Mouse (Mus musculus) C2C12 (cell line): ENCODE results near the gene Pla2g6. TPM values are rescaled to one million over a fixed set of nuclear protein-coding genes. Genes with fewer than 3 reads are reported as not detected.
A peak's percentile ranks its signal among the peaks of the same experiment; 100 is the strongest.

Source experiments
- H3K27me3 ChIP-seq: one replicate; pipeline ENCODE4 v1.6.1; 2011; ENCODE audit not compliant: control insufficient read depth, insufficient read depth, insufficient read length
- H3K36me3 ChIP-seq: one replicate; pipeline ENCODE4 v1.6.1; 2011; ENCODE audit not compliant: control insufficient read depth, insufficient read depth
- H3K4me3 ChIP-seq: one replicate; pipeline ENCODE4 v1.5.1; 2011; ENCODE audit warnings: mild to moderate bottlenecking, control low read depth; ENCODE audit not compliant: poor library complexity, insufficient read depth, severe bottlenecking
- H3K79me2 ChIP-seq: one replicate; pipeline ENCODE4 v1.6.1; 2011; ENCODE audit not compliant: control insufficient read depth, insufficient read depth
- H3K79me3 ChIP-seq: one replicate; pipeline ENCODE4 v1.6.1; 2011; ENCODE audit warnings: low read depth, control low read depth
- H3ac ChIP-seq: one replicate; pipeline ENCODE3; 2011; ENCODE audit warnings: low read depth; ENCODE audit not compliant: control insufficient read depth, insufficient read length
- CEBPB ChIP-seq: IDR thresholded peaks from one replicate; pipeline ENCODE4 v1.6.1; 2011; ENCODE audit warnings: low read depth, mild to moderate bottlenecking, control low read depth, moderate library complexity
- CTCF ChIP-seq: IDR thresholded peaks from one replicate; pipeline ENCODE4 v1.5.1; 2011; ENCODE audit not compliant: control insufficient read depth, insufficient read depth, insufficient read length
- FOSL1 ChIP-seq: IDR thresholded peaks from one replicate; pipeline ENCODE4 v1.8.0; 2011; ENCODE audit warnings: mild to moderate bottlenecking, low read length; ENCODE audit not compliant: poor library complexity, insufficient read depth, severe bottlenecking
- MAX ChIP-seq: IDR thresholded peaks from one replicate; pipeline ENCODE4 v1.6.1; 2011; ENCODE audit warnings: mild to moderate bottlenecking, control low read depth
- MYOD1 ChIP-seq: IDR thresholded peaks from one replicate; pipeline ENCODE4 v1.6.1; 2011; ENCODE audit warnings: low read depth; ENCODE audit not compliant: control insufficient read depth, insufficient read length
- MYOG ChIP-seq: IDR thresholded peaks from one replicate; pipeline ENCODE4 v1.6.1; 2011; ENCODE audit not compliant: control insufficient read depth, insufficient read length; ENCODE audit errors: extremely low read depth
- USF1 ChIP-seq: IDR thresholded peaks from one replicate; pipeline ENCODE4 v1.6.1; 2011; ENCODE audit warnings: low read depth, mild to moderate bottlenecking, control low read depth, moderate library complexity
- long read RNA-seq, 2 experiments: library from polyadenylated mRNA; unstranded; transcript quantifications; one replicate each; pipeline ENCODE4 v2.0.0; 2019 to 2020
- polyA plus RNA-seq: library from polyadenylated mRNA; unstranded; fragments of >200 nt; fragmentation: generic; extraction: Trizol; gene quantifications from one replicate; pipeline ENCODE4 v1.2.1, GENCODE M21; 2012; ENCODE audit warnings: missing spikeins

The Pla2g6 gene
- polyA plus RNA-seq, result 17.4 TPM
- long read RNA-seq, experiment 1, partial matches to known transcripts, result 3 of 7 reads
- long read RNA-seq, experiment 1, other reads (novel, unspliced or antisense), result 1 of 7 reads
- long read RNA-seq, experiment 2, transcript Pla2g6-202 (16 exons, 3,365 nt), result major isoform, 15 of 129 reads
- long read RNA-seq, experiment 2, transcript Pla2g6-210 (17 exons, 3,318 nt), result minor isoform, 9 of 129 reads
- long read RNA-seq, experiment 2, transcript Pla2g6-206 (17 exons, 3,018 nt), result minor isoform, 11 of 129 reads
- long read RNA-seq, experiment 2, transcript Pla2g6-201 (16 exons, 2,963 nt), result minor isoform, 8 of 129 reads
- long read RNA-seq, experiment 2, partial matches to known transcripts, result 14 of 129 reads
- long read RNA-seq, experiment 2, other reads (novel, unspliced or antisense), result 70 of 129 reads

DNA sequence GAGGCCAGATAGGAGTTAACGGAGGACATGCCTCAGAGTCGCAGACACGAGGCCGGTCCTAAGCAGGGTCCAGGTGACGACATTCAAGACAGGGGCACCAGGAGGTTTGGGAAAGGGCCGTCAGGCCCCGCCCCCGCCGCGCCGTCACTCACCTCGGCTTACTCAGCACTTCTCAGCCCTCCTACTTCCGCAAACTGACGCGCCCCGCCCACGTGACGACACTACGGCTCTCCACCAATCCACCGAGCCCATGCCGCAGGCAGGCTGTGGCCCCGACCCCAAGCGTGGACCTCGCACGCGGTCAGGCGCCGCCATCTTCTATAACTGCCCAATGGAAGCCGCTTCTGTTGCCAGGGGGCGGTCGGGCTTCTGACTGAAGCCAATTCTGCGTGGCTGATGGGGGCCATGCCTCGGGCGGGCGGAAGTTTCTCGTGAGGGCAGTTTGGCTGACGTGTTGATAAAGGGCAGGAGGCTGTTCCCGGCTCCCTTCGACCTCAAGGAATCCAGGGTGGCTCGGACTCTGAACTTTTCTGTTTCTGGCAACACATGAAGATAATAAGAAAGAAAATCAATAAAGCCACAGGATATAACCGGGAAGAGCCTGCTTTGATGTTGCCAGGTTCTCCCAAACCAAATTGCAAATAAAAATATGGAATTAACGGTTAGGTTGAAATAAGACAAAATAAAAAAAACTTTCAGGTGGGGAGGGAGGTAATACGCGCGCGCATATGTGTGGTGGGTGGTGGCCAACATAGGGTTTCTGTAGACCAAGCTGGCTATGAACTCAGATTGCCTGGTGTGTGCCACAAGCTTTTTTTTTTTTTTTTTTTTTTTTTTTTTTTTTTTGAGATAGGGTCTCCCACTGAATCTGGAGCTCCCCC is at the start of gene Pla2g6:
Gene Pla2g6 (minus strand): TSS at position 333 of the 881 bp plus-strand sequence.
- no peaks in the 10 kb centered on the region for H3K36me3 ChIP-seq
- peaks cover 35% of the 10 kb centered on the region for H3K79me2 ChIP-seq
- peak within 1 kb of the TSS; percentile 50 for H3K4me3 ChIP-seq
- H3K79me3 ChIP-seq, result peaks cover 8% of the 10 kb centered on the region
- H3K27me3 ChIP-seq, result no peaks in the 10 kb centered on the region
- peak within 1 kb of the TSS; percentile 56 for H3ac ChIP-seq
- TF ChIP-seq CTCF, result no peak
- TF ChIP-seq USF1, result peak; percentile 92
- no peak for TF ChIP-seq FOSL1
- TF ChIP-seq MAX, result peak; percentile 99
- TF ChIP-seq MYOD1, result no peak

DNA sequence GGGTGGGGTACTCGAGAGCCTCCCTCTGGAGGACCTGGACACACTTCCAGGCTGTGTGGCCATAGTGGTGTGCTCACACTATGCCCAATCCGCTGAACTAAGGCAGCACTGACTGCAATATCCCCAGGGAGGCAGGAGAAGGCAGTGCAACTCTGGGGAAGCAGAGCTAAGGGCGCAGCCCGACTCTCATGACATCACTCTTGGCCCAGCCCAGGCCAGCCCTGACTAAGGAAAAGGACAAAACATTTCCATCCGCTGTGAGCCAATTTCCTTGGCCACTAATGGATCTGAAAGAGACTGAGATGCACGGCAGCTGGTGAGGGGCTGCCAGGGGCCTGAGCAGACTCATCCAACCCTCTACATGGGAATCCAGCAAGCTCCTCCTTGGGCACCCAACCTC is 49.5 kb upstream of the Pla2g6 start:
- Histone ChIP-seq H3K79me3 (peaks cover 7% of the 10 kb centered on the region), H3K79me2 (peaks cover 33% of the 10 kb centered on the region), H3ac (peak overlapping the region; percentile 10), H3K4me3 (no peak overlapping the region), H3K36me3 (peaks cover 40% of the 10 kb centered on the region), H3K27me3 (no peaks in the 10 kb centered on the region)
- no peak for TF ChIP-seq CTCF
- no peak for TF ChIP-seq FOSL1
- no peak for TF ChIP-seq USF1
- TF ChIP-seq MYOD1, result no peak
- TF ChIP-seq CEBPB, result no peak
- TF ChIP-seq MAX, result no peak
- no peak for TF ChIP-seq MYOG

DNA sequence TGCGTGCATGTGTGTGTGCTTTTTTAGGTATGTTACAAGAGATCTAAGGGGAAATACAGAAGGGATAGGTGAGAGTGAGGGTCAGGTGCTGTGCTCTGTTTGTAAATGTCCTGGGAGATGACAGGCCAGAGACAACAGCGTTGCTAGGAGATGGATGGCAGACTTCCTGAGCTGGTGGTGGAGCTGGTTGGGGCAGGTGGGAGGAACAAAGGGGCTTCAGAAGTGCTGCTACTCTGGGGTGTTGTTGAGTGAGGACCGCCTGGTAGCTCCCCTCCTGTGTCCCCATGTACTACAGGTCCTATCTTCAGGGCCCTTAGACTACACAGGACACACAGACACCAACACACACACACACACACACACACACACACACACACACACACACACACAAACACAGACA is 46.6 kb upstream of the Pla2g6 start:
- Histone ChIP-seq H3K27me3 (no peaks in the 10 kb centered on the region), H3K79me2 (peaks cover 9% of the 10 kb centered on the region), H3K4me3 (no peak overlapping the region), H3K36me3 (peaks cover 45% of the 10 kb centered on the region), H3ac (no peak overlapping the region), H3K79me3 (peaks cover 1% of the 10 kb centered on the region)
- TF ChIP-seq CTCF (no peak), FOSL1 (no peak), MAX (no peak), MYOG (no peak)

DNA sequence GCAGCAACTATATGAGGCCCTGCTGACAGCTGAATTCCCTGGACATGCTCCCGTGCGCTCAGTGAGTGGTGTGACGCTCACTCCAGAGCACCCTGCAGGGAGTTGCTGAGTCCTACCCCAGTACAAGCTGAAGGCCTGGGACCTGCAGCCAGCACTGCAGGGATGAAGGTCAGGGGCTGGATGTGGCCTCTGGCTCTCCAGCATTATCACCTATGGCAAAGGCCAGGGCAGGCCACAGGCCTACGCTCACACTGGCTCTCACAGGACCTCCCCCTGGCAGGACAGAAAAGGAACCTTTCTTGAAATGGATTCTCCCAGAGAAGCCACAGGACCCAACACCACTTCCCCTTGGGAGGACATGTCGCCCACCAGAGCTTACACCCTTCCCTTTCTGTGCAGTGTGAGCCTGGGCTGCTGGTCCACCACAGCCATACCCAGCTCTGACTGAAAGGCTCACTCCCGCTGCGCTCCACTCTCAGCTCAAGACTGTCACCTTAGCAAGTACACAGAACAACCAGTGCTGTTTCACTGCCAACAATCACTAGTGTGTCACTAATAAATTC is 42.2 kb upstream of the Pla2g6 start:
- peaks cover 38% of the 10 kb centered on the region for H3K36me3 ChIP-seq
- TF ChIP-seq MAX, result no peak
- TF ChIP-seq MYOG, result no peak
- H3K4me3 ChIP-seq, result no peak overlapping the region
- no peaks in the 10 kb centered on the region for H3K79me3 ChIP-seq
- H3K27me3 ChIP-seq, result no peaks in the 10 kb centered on the region
- H3ac ChIP-seq, result no peak overlapping the region
- H3K79me2 ChIP-seq, result no peaks in the 10 kb centered on the region

DNA sequence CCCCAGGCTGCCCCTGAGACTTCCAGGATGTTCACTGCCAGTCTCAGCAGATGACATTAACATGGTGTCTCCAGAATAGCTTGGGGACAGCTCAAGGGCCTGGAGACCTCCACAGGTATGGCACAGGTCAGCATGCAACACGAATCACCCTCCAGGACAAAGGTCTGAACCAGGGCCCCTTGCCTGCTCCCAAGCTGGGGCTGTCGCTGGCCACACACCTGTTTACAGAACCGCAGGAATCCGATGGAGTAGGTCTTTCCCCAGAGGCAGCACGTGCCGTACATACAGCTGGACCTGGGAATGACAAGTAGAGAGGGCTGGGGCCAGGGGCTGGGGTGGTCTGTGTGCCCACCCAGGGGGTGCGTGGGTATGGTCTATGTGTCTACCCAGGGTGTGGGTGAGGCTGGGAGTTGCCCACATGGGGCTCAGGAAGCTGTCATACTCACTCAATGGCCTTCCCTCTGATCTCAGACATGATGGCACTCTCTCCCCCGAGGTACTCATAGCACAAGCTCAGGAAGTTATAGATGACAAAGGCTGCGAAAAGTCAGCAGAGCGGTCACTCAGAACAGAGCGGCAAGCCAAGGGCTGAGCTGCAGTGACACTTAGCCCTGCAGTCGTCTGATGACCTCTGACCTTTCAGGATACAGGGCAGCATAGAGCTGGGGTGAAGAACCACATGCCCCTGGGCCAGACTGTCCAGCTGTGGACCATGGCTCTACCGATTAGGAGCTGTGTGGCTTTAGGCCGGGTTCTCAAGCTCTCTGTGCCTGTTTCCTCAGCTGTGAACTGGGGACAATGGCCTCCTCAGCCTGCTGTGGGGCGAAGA is 41.5 kb upstream of the Pla2g6 start:
- TF ChIP-seq MYOG, result no peak
- Histone ChIP-seq H3K79me2 (no peaks in the 10 kb centered on the region), H3K27me3 (no peaks in the 10 kb centered on the region), H3K79me3 (no peaks in the 10 kb centered on the region), H3K4me3 (no peak overlapping the region), H3ac (no peak overlapping the region), H3K36me3 (peaks cover 44% of the 10 kb centered on the region)
